Mouse (Mus musculus): ENCODE results near the gene Tas1r2.

Gene Tas1r2

DNA sequence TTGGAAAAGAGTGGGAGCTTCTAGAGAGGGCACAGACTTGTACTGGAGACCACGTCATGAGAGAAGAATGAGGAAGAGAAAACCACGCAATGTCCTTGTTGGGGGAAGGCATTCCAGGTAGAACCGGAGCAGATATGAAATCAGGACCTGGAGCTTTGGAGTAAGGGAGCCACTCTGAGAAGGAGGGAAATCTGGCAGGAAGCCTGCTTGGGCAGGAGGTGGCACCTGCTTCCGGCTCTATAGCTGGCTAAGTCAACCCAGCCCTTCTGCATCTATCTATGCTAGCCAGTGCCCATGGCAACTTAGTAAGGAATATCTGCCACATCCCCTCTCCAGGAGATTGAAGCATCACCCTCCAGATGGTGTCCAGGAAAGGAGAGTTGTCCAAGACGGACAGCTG lies 52.6 kb downstream of the Tas1r2 start:
- DNase-seq (ENCODE audit: low read depth, low spot score): no peak

DNA sequence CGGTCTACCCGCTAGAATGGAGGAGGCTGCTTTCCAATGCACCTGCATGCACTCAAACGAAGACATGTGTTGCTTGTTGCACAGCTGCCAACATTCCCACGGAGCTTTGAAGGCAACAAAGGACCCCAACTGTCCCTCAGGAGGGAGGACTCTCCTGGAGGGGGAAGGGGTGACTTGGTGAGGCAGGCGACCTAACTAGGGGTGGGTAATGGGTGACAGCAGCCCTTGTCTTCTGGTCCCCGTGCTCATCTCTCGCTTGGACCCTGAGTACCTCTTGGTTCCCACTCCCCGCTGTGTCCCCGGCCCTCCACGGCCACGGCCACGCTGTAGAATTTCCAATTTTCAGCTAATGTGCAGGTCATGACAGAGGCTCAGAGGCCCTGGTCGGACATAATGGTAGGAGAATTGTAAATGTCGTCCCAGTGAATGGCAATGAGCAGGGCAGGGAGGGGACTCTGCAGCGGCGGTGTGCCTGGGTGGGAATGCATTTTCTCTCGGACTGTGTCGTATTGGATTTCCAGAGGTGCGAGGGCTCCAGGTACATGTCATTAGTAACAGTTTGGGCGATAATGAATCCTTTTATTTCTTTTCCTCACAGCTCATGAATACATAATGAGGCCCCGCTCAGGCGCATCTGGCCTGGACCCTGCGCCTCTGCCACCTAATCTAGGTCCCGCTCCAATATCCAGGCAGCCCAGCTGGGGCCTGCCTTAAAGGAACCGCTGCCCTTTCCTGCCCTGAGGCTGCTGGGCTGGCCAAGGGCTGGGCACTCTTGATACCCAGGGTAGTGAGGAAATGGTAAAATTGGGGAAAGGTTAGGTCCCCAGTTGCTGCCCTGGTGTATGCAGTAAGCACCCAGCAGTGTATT lies 57.4 kb downstream of the Tas1r2 start:
- DNase-seq (ENCODE audit: low read depth, low spot score): no peak

GRCm38 (mm10) chr4:139715241-139715932 lies 62.0 kb downstream of the Tas1r2 start:
- DNase-seq (ENCODE audit: low read depth, low spot score): no peak

DNA sequence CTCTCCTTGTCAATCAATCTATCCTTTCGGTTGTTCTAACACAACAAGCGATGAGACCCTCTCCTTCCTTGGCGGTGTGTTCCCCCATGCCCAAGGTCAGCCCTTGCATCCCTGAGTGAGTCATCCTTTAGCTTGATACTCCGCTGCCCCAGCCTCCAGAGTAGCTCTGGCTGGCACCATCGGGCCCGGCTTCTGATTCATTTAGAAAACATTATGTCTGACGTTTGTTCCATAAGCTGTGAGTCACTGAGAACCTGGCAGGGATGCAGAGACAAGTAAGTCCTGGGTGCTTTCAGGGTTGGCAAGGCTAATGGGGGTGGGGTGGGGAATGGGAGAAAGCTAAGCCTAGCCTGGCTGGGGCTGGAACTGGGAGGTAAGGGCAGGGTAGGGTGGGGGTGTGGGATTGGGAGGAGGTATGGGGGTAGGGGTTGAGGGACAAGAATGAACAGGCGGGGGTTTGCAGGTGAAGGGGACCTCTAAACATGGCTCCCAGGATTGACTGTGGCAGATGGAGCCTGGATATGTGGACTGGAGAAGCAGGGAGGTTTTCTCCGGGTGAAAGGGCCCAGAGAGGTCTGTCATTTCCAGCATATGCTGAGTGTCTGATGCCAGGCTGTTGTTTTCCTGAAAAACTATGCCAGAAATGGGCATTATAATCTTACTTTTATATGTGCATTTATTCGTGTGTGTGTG lies 63.3 kb downstream of the Tas1r2 start:
- DNase-seq (ENCODE audit: low read depth, low spot score): peak; percentile 94

DNA sequence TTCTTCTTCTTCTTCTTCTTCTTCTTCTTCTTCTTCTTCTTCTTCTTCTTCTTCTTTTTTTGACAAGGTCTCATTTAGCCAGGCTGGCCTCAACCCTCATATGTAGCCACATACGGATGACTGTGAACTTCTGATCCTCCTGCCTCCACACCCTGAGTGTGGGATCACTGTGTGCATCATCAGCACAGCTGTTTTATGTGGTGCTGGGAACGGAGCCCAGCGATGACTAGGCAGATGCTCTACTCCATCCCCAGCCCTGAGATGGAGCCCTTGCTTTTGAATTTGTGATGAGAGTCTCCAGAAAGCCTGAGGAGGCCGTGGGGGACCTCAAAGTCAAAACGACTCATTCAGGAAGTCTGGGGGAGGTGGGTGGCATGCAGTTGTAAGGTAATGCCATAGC lies 65.6 kb downstream of the Tas1r2 start:
- peak; percentile 57 for DNase-seq (ENCODE audit: low read depth, low spot score)
